In the genomic region with DNA sequence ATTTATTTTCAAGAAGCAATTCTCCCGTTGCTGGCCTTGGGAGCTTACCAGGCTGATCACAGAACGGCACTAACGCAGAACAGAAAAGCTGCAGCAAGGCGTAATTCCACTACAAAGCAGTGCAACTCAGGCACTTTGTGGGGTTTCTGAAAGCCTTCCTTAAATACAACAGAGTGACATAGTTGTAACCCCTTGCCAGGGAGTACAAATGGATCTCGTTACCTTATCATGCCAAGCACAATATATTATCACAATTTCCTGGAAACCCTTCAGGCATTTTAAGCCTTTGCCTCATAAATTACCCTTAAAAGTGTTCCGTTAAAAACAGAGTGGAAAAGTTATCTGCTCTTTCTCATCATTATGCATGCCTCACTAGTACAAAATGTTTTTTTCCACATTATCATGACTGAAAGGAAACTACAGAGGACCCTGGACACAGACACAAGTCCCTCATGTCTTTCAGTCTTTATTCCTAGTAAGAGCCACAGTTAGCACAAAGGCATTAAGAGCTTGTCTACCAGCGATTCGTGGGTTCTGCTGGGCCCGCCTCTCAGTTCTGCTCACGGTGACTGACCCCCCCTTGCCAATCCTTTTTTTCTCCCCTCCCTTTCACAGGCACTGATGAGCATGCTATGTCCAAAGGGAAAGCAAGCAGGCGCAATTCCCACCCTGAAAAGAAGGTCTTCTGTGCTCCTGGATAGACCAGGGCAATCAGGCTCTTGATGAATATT, we compare ENCODE assay signal across 15 mouse cellular contexts. TPM values are rescaled to one million over a fixed set of nuclear protein-coding genes. Genes with fewer than 3 reads are reported as not detected.
DNase-seq lines count a peak whose midpoint lies in the region; ATAC-seq and TF ChIP-seq lines count a peak whose summit lies in the region.
"Had no signal": no experiment of that assay in that cellular context is flagged by ENCODE, and none has a peak within 500 bp of the region (broad histone marks: within the 10 kb centered on the region; RNA-seq: fewer than 3 reads in every experiment).

No protein-coding gene starts in this region.

- no peak overlapping the region for H3K27ac ChIP-seq in intestine, embryonic 15.5 days
- H3K27ac ChIP-seq in intestine, postnatal 0 days (ENCODE audit: low read depth, low read length): no peak overlapping the region
- H3K27ac ChIP-seq: embryonic facial prominence, embryonic 13.5 days; heart, embryonic 10.5 days; hindbrain, embryonic 12.5 days had no signal

- no peaks in the 10 kb centered on the region for H3K4me1 ChIP-seq in intestine, embryonic 15.5 days (replicated peaks)
- no peaks in the 10 kb centered on the region for H3K4me1 ChIP-seq in intestine, postnatal 0 days (replicated peaks; ENCODE audit: control insufficient read depth, insufficient read depth, low read length)
- H3K4me1 ChIP-seq: heart, embryonic 10.5 days; hindbrain, embryonic 12.5 days had no signal

- no peak overlapping the region for H3K9ac ChIP-seq in intestine, embryonic 15.5 days
- no peak overlapping the region for H3K9ac ChIP-seq in intestine, postnatal 0 days (ENCODE audit: low read depth, low read length)
- H3K9ac ChIP-seq: embryonic facial prominence, embryonic 13.5 days; hindbrain, embryonic 12.5 days had no signal

- WGBS in intestine, embryonic 15.5 days: 29% methylated on average over 11 of the region's 11 CpGs
- WGBS in intestine, postnatal 0 days: 38% methylated on average over 11 of the region's 11 CpGs

- 0 out of 2 replicates have a peak, but pooled peaks have one; percentile 20 for ATAC-seq in intestine, embryonic 15.5 days
- ATAC-seq in intestine, postnatal 0 days: no peak

- H3K4me3 ChIP-seq in intestine, embryonic 15.5 days (replicated peaks): no peak overlapping the region
- H3K4me3 ChIP-seq in intestine, postnatal 0 days (ENCODE audit: low read depth, low read length): no peak overlapping the region
- H3K4me3 ChIP-seq: embryonic facial prominence, embryonic 13.5 days; heart, embryonic 10.5 days; hindbrain, embryonic 12.5 days had no signal

- H3K9me3 ChIP-seq in intestine, embryonic 15.5 days: no peaks in the 10 kb centered on the region
- no peaks in the 10 kb centered on the region for H3K9me3 ChIP-seq in intestine, postnatal 0 days (ENCODE audit: control insufficient read depth)
- H3K9me3 ChIP-seq: heart, embryonic 10.5 days; hindbrain, embryonic 12.5 days had no signal

- no peak overlapping the region for H3K4me2 ChIP-seq in intestine, embryonic 15.5 days (replicated peaks)
- H3K4me2 ChIP-seq in intestine, postnatal 0 days (replicated peaks; ENCODE audit: low read depth): no peak overlapping the region
- H3K4me2 ChIP-seq: embryonic facial prominence, embryonic 13.5 days; hindbrain, embryonic 12.5 days had no signal

- peak; percentile 15 for DNase-seq in testis, postnatal 14 days (ENCODE audit: low spot score)
- DNase-seq in testis, postnatal 10 days (ENCODE audit: low spot score): no peak
- DNase-seq in kidney, postnatal 14 days: peak; percentile 19
- no peak for DNase-seq in left cerebral cortex, adult 8-10 months (ENCODE audit: low spot score in 2 of 2)
- no peak for DNase-seq in cerebellum, postnatal 14 days
- DNase-seq: adrenal gland, postnatal 25 days; cerebellum, adult 11 months; left cerebral cortex, postnatal 4 days; lung, adult 2 months had no signal

- no peaks in the 10 kb centered on the region for H3K36me3 ChIP-seq in intestine, embryonic 15.5 days
- H3K36me3 ChIP-seq in intestine, postnatal 0 days (ENCODE audit: control insufficient read depth, insufficient read depth): no peaks in the 10 kb centered on the region
- H3K36me3 ChIP-seq: embryonic facial prominence, embryonic 13.5 days; heart, embryonic 10.5 days; hindbrain, embryonic 12.5 days had no signal

- no peaks in the 10 kb centered on the region for H3K27me3 ChIP-seq in intestine, embryonic 15.5 days (replicated peaks)
- no peaks in the 10 kb centered on the region for H3K27me3 ChIP-seq in intestine, postnatal 0 days (replicated peaks; ENCODE audit: control insufficient read depth, insufficient read depth, low read length)
- H3K27me3 ChIP-seq: embryonic facial prominence, embryonic 13.5 days; hindbrain, embryonic 12.5 days had no signal

- TF ChIP-seq CTCF in intestine, postnatal 0 days (IDR thresholded peaks at IDR 0.05; ENCODE audit: low read depth): no peak

RNA-seq across cellular contexts. Expression of a gene that starts 13.4 kb away (rescaled TPM):
- polyA plus RNA-seq in intestine, embryonic 15.5 days (2015; fragmentation: Nextera tagmentation; extraction: Ambion mirVana): 0.09 and 0.24 TPM in 2 replicates
- polyA plus RNA-seq in intestine, postnatal 0 days (2015; fragmentation: Nextera tagmentation; extraction: Ambion mirVana): 0.14 and 0.22 TPM in 2 replicates
- under 1 TPM in 3 of 4 experiments, not detected in 1; 0.13 to 0.81 (median 0.32) TPM for total RNA-seq in left cerebral cortex, adult 8-10 months (2022)
- total RNA-seq: gastrocnemius, adult 18-20 months; left cerebral cortex, postnatal 4 days had no signal
- polyA plus RNA-seq: hindbrain, embryonic 12.5 days had no signal

Comparison
In these comparisons a context has a peak if more than half of its experiments do, and no peak if none do; other contexts are left out.
1. DNase-seq: peak in testis, postnatal 14 days (single experiment) and kidney, postnatal 14 days (single experiment); none in testis, postnatal 10 days (single experiment), left cerebral cortex, adult 8-10 months (0 of 2) and cerebellum, postnatal 14 days (0 of 2).